Mouse (Mus musculus): ENCODE data around the gene Bpifb2. TPM values are rescaled to one million over a fixed set of nuclear protein-coding genes. Genes with fewer than 3 reads are reported as not detected.

Bpifb2 gene
- polyA plus RNA-seq, 1 experiment from 2014 or later: not detected

GRCm38 (mm10) chr2:153850351-153851029, 24.4 kb upstream of the Bpifb2 start:
- DNase-seq (ENCODE audit: low spot score): no peak
- no peak overlapping the region for H3K4me2 ChIP-seq (replicated peaks; ENCODE audit: low read depth, low read length)
- no peak for ATAC-seq

GRCm38 (mm10) chr2:153851030-153851360, 23.9 kb upstream of the Bpifb2 start:
- 30% methylated on average over 4 of the region's 4 CpGs for WGBS
- ATAC-seq (no peak), DNase-seq (ENCODE audit: low spot score) (peak; percentile 32)
- Histone ChIP-seq H3K27ac (ENCODE audit: low read length) (no peak overlapping the region), H3K27me3 (replicated peaks; ENCODE audit: insufficient read depth, low read length) (no peaks in the 10 kb centered on the region), H3K9me3 (ENCODE audit: low read length) (no peaks in the 10 kb centered on the region), H3K4me2 (replicated peaks; ENCODE audit: low read depth, low read length) (no peak overlapping the region), H3K4me3 (ENCODE audit: low read depth, low read length) (no peak overlapping the region), H3K9ac (replicated peaks; ENCODE audit: low read depth) (no peak overlapping the region), H3K36me3 (ENCODE audit: insufficient read depth, low read length) (no peaks in the 10 kb centered on the region), H3K4me1 (ENCODE audit: insufficient read depth, low read depth, low read length) (no peaks in the 10 kb centered on the region)
- TF ChIP-seq CTCF (IDR thresholded peaks at IDR 0.05): peak; percentile 59
- no peak for TF ChIP-seq EP300 (IDR thresholded peaks at IDR 0.05)

More at GRCm38 (mm10) chr2:153850351-153851029, 24.4 kb upstream of the Bpifb2 start:
- H3K9me3 ChIP-seq (ENCODE audit: low read length): no peaks in the 10 kb centered on the region
- WGBS: 78% methylated on average over 6 of the region's 6 CpGs
- no peaks in the 10 kb centered on the region for H3K36me3 ChIP-seq (ENCODE audit: insufficient read depth, low read length)
- no peaks in the 10 kb centered on the region for H3K4me1 ChIP-seq (ENCODE audit: insufficient read depth, low read depth, low read length)
- H3K4me3 ChIP-seq (ENCODE audit: low read depth, low read length): no peak overlapping the region
- TF ChIP-seq CTCF (IDR thresholded peaks at IDR 0.05) (peak; percentile 54), EP300 (IDR thresholded peaks at IDR 0.05) (no peak)
- no peak overlapping the region for H3K9ac ChIP-seq (replicated peaks; ENCODE audit: low read depth)
- no peaks in the 10 kb centered on the region for H3K27me3 ChIP-seq (replicated peaks; ENCODE audit: insufficient read depth, low read length)
- no peak overlapping the region for H3K27ac ChIP-seq (ENCODE audit: low read length)

- DNase-seq (ENCODE audit: low spot score) (no peak), ATAC-seq (no peak)
- Histone ChIP-seq H3K9me3 (ENCODE audit: low read length) (no peaks in the 10 kb centered on the region), H3K27ac (ENCODE audit: low read length) (no peak overlapping the region), H3K9ac (replicated peaks; ENCODE audit: low read depth) (no peak overlapping the region), H3K27me3 (replicated peaks; ENCODE audit: insufficient read depth, low read length) (no peaks in the 10 kb centered on the region), H3K4me3 (ENCODE audit: low read depth, low read length) (no peak overlapping the region), H3K4me1 (ENCODE audit: insufficient read depth, low read depth, low read length) (no peaks in the 10 kb centered on the region), H3K36me3 (ENCODE audit: insufficient read depth, low read length) (no peaks in the 10 kb centered on the region), H3K4me2 (replicated peaks; ENCODE audit: low read depth, low read length) (no peak overlapping the region)
- TF ChIP-seq CTCF (IDR thresholded peaks at IDR 0.05): no peak
- TF ChIP-seq EP300 (IDR thresholded peaks at IDR 0.05): no peak
- WGBS: 20% methylated on average over 5 of the region's 5 CpGs
Measured at GRCm38 (mm10) chr2:153853544-153853943, 21.3 kb upstream of the Bpifb2 start.

- Histone ChIP-seq H3K4me2 (replicated peaks; ENCODE audit: low read depth, low read length) (no peak overlapping the region), H3K9me3 (ENCODE audit: low read length) (no peaks in the 10 kb centered on the region), H3K27ac (ENCODE audit: low read length) (no peak overlapping the region), H3K27me3 (replicated peaks; ENCODE audit: insufficient read depth, low read length) (no peaks in the 10 kb centered on the region), H3K4me3 (ENCODE audit: low read depth, low read length) (no peak overlapping the region), H3K4me1 (ENCODE audit: insufficient read depth, low read depth, low read length) (no peaks in the 10 kb centered on the region), H3K36me3 (ENCODE audit: insufficient read depth, low read length) (no peaks in the 10 kb centered on the region), H3K9ac (replicated peaks; ENCODE audit: low read depth) (no peak overlapping the region)
- TF ChIP-seq EP300 (IDR thresholded peaks at IDR 0.05): no peak
- no peak for TF ChIP-seq CTCF (IDR thresholded peaks at IDR 0.05)
- DNase-seq (ENCODE audit: low spot score) (no peak), ATAC-seq (no peak)
- 90% methylated on average over 2 of the region's 2 CpGs for WGBS
Measured at GRCm38 (mm10) chr2:153859581-153859980, 15.3 kb upstream of the Bpifb2 start.

GRCm38 (mm10) chr2:153860315-153860714, 14.5 kb upstream of the Bpifb2 start:
- no peaks in the 10 kb centered on the region for H3K27me3 ChIP-seq (replicated peaks; ENCODE audit: insufficient read depth, low read length)
- no peak overlapping the region for H3K4me2 ChIP-seq (replicated peaks; ENCODE audit: low read depth, low read length)
- TF ChIP-seq CTCF (IDR thresholded peaks at IDR 0.05): no peak
- no peak for TF ChIP-seq EP300 (IDR thresholded peaks at IDR 0.05)
- WGBS: 78% methylated on average over 11 of the region's 11 CpGs
- H3K9me3 ChIP-seq (ENCODE audit: low read length): no peaks in the 10 kb centered on the region
- DNase-seq (ENCODE audit: low spot score) (no peak), ATAC-seq (no peak)
- H3K27ac ChIP-seq (ENCODE audit: low read length): no peak overlapping the region
- no peaks in the 10 kb centered on the region for H3K36me3 ChIP-seq (ENCODE audit: insufficient read depth, low read length)
- H3K9ac ChIP-seq (replicated peaks; ENCODE audit: low read depth): no peak overlapping the region
- H3K4me1 ChIP-seq (ENCODE audit: insufficient read depth, low read depth, low read length): no peaks in the 10 kb centered on the region
- no peak overlapping the region for H3K4me3 ChIP-seq (ENCODE audit: low read depth, low read length)

- Histone ChIP-seq H3K36me3 (ENCODE audit: insufficient read depth, low read length) (no peaks in the 10 kb centered on the region), H3K27me3 (replicated peaks; ENCODE audit: insufficient read depth, low read length) (no peaks in the 10 kb centered on the region), H3K27ac (ENCODE audit: low read length) (no peak overlapping the region), H3K4me2 (replicated peaks; ENCODE audit: low read depth, low read length) (no peak overlapping the region), H3K4me1 (ENCODE audit: insufficient read depth, low read depth, low read length) (no peaks in the 10 kb centered on the region), H3K9ac (replicated peaks; ENCODE audit: low read depth) (no peak overlapping the region), H3K9me3 (ENCODE audit: low read length) (no peaks in the 10 kb centered on the region), H3K4me3 (ENCODE audit: low read depth, low read length) (no peak overlapping the region)
- 31% methylated on average over 3 of the region's 3 CpGs for WGBS
- no peak for DNase-seq (ENCODE audit: low spot score)
- ATAC-seq: no peak
- TF ChIP-seq CTCF (IDR thresholded peaks at IDR 0.05): no peak
- TF ChIP-seq EP300 (IDR thresholded peaks at IDR 0.05): no peak
Measured at GRCm38 (mm10) chr2:153860715-153861114, 14.1 kb upstream of the Bpifb2 start.

GRCm38 (mm10) chr2:153861960-153862359, 12.9 kb upstream of the Bpifb2 start:
- no peak overlapping the region for H3K27ac ChIP-seq (ENCODE audit: low read length)
- ATAC-seq (no peak), DNase-seq (ENCODE audit: low spot score) (no peak)
- WGBS: 80% methylated on average over 3 of the region's 3 CpGs
- no peak overlapping the region for H3K4me3 ChIP-seq (ENCODE audit: low read depth, low read length)
- no peak overlapping the region for H3K4me2 ChIP-seq (replicated peaks; ENCODE audit: low read depth, low read length)
- no peaks in the 10 kb centered on the region for H3K27me3 ChIP-seq (replicated peaks; ENCODE audit: insufficient read depth, low read length)
- TF ChIP-seq EP300 (IDR thresholded peaks at IDR 0.05) (no peak), CTCF (IDR thresholded peaks at IDR 0.05) (no peak)
- H3K36me3 ChIP-seq (ENCODE audit: insufficient read depth, low read length): no peaks in the 10 kb centered on the region
- no peaks in the 10 kb centered on the region for H3K9me3 ChIP-seq (ENCODE audit: low read length)
- H3K9ac ChIP-seq (replicated peaks; ENCODE audit: low read depth): no peak overlapping the region
- no peaks in the 10 kb centered on the region for H3K4me1 ChIP-seq (ENCODE audit: insufficient read depth, low read depth, low read length)

All from lung, postnatal 0 days (tissue).